Mouse (Mus musculus) large intestine, adult 2 months (tissue): ENCODE data around the gene Arf6. TPM values are rescaled to one million over a fixed set of nuclear protein-coding genes. Genes with fewer than 3 reads are reported as not detected.

Source experiments
- DNase-seq: peaks from one replicate; pipeline ENCODE4 v3.0.0-alpha.2; 2012; ENCODE audit warnings: low read depth, low spot score
- WGBS: fragments of 180-500 bp; shearing (Covaris S2); methylation state at CpG from one replicate; pipeline ENCODE4 v1.1.7; 2018; 5-methylcytosine and 5-hydroxymethylcytosine counted together
- polyA plus RNA-seq: library from polyadenylated mRNA; depleted of rRNA; stranded (reverse); fragments of >200 nt; gene quantifications from 2 replicates; pipeline ENCODE4 v1.2.3, GENCODE M21; 2012; rRNA removed

Arf6 gene
- polyA plus RNA-seq, 1 experiment, result 222 TPM

GRCm38 (mm10) chr12:69402594-69403167 is 30.7 kb downstream of the Arf6 start:
- WGBS, result 92% methylated on average over 13 of the region's 13 CpGs
- DNase-seq, result no peak

DNA sequence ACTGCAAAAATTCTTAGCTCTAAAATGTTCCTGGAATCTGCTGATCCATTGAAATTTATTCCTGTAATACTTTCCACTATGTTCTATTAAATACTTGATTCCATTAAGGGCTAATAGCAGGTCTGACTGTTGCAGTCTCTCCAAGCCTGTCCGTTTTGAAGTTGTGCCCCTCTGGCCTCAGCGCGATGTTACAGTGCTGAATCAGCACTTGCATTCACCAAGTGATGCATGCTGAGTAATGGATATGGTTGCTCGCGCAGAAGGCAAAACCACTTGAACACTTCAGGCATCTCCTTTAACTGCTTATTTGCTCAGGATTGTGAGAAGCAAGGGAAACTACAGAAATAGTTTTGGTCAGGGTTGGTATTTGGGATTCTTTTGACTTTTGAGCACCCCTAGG is 38.8 kb downstream of the Arf6 start:
- WGBS, result 84% methylated on average over 5 of the region's 5 CpGs
- no peak for DNase-seq

DNA sequence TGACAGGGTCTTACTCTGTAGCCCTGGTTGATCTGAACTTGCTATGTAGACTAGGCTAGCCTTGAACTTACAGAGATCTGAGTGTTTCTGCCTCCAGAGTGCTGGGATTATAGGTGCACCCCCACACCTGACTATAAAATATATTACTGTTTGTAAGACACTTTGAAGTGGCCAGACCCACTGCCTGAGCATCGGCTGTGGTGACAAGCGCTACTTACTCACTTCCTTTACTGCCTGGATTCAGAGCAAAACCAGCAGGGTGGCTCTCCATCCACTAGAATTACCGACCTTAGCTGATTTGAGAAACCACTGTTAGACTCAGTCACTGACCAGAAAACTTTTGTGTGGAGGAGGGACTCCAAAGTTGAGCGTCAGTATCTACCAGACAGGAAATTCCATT is 40.0 kb downstream of the Arf6 start:
- DNase-seq, result no peak
- WGBS, result 41% methylated on average over 4 of the region's 4 CpGs

GRCm38 (mm10) chr12:69413303-69413702 is 41.4 kb downstream of the Arf6 start:
- 74% methylated on average over 3 of the region's 3 CpGs for WGBS
- no peak for DNase-seq

- no peak for DNase-seq
- WGBS, result 60% methylated on average over 4 of the region's 4 CpGs
These were observed 43.0 kb downstream of the Arf6 start for GRCm38 (mm10) chr12:69414826-69415572.

DNA sequence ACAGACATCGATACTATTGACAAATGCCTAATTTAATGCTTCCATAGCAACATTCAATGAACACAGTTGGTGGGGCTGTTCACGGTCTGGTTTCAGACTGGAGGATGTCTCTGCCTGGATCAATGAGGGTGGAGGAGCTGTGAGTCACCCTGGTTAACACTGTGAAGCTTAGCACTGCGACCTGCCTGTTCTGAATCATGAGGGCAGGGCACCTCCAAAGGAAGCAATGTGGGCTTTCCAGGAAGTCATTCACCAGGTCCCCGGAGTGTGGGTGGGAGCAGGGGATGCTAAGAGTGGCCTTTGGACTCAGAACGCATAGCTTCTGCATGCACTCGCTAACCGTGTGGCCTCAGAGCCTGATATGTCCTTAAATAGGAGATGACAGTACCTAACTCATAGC is 44.8 kb downstream of the Arf6 start:
- WGBS, result 29% methylated on average over 7 of the region's 7 CpGs
- DNase-seq, result no peak

DNA sequence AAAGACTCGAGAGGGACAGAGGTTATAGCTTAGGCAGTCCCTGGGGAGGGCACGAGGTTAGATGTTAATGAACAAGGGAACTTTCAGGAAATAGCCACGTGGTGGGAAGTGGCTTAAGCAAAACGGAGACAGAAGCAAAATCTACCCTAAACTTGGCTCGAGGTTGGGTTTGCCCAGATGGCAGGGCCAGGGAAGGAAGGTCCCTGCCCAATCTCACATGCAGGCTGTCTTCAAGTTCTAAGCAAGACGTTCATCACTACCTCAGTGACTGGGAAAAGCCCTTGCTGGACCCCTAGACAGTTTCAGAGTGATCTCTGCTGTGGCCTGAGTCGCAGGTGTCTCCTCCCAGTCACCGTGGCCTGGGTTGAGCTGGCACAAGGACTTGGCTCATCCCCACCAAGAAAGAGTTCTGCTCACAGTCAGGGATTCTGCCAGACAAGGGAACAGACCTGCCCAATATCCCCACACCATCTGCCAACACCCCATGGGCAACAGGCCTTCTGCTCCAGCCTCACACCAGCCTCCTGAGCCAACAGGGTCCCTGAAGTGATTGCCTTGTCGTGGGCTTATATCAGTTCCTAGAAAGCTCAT is 45.8 kb downstream of the Arf6 start:
- DNase-seq, result no peak
- 44% methylated on average over 9 of the region's 9 CpGs for WGBS

DNA sequence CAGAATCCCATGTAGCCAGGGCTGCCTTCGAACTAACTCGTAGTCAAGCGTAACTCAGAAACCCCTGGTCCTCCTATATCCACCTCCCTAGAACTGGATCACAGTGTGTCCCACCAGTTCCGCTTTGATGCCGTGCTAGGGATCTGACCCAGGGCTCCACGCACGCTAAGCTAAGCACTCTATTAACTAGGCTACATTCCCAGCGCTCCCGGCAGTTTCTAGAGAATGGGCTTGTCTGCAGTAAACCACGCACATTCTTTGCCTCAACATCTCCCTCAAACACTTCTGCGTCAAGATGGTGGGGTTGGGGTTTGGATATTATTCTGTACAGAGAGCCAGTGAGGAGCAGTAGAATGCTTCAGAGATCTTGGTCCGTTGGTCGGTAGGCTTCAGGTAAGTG is 46.7 kb downstream of the Arf6 start:
- WGBS, result 80% methylated on average over 13 of the region's 13 CpGs
- no peak for DNase-seq

DNA sequence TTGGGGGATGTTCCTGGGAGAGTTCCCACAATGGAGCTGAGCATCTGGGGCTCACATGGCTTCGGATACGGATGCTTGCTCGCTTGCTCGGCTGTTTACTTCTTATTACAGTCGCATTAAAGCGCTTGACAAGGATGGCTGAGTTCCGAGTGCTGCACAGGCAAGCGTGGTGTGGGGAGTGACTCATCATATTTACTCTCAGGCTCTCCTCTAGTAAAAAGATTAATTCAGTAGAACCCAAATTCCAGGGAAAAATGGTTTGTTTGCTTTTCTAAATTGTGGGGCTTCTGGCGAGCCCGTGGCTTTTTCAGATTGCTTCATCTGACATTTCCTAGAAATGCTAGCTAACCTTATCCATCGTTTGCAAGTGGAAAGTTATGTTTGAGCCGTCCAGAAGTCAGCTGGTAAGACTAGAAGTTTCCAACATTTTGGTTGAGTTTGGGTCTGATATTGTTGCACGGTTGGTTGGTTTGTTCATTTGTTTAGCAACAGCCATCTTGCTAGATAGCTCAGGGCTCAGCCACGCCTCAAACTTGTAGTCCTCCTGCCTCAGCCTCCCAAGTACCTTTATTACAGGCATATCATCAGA is 47.2 kb downstream of the Arf6 start:
- 32% methylated on average over 14 of the region's 14 CpGs for WGBS
- DNase-seq, result no peak

- DNase-seq, result no peak
- WGBS, result 68% methylated on average over 4 of the region's 4 CpGs
These were observed 47.7 kb downstream of the Arf6 start for GRCm38 (mm10) chr12:69419606-69420005.

DNA sequence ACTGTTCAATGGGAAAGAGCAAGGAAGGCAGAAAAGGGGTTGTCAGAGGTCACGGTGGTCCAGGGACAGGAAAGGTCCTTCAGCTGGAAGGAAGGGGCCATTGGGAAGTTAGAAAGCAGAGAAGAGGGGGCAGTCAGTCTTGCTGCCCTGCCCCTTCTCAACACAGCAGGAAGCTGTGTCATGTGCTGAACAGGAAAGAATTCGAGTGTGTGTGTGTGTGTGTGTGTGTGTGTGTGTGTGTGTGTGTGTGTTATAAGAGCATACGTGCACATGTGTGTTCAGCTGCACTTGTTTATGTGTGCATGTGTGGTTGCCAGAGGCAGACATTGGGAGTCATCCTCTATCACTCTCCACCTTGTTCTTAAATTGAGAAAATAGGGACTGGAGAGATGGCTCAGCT is 48.8 kb downstream of the Arf6 start:
- WGBS, result 64% methylated on average over 3 of the region's 3 CpGs
- DNase-seq, result no peak

- no peak for DNase-seq
- WGBS, result 38% methylated on average over 20 of the region's 20 CpGs
These were observed 51.0 kb downstream of the Arf6 start for GRCm38 (mm10) chr12:69422827-69423537.

Other genes starting within 250 kb of the Arf6 start
- 1,845 and 1,948 TPM in 2 replicates for gene Rps29, start 213.0 kb upstream of the Arf6 start, polyA plus RNA-seq
- gene Lrr1, start 203.3 kb upstream of the Arf6 start, polyA plus RNA-seq, result 3.0 and 3.9 TPM in 2 replicates
- gene Rpl36al, start 188.1 kb upstream of the Arf6 start, polyA plus RNA-seq, result 241 and 260 TPM in 2 replicates
- 17.9 and 23.3 TPM in 2 replicates for gene Mgat2, start 188.0 kb upstream of the Arf6 start, polyA plus RNA-seq
- gene Gm49383, start 175.0 kb upstream of the Arf6 start, polyA plus RNA-seq, result 3.3 and 3.6 TPM in 2 replicates
- gene Dnaaf2, start 173.7 kb upstream of the Arf6 start, polyA plus RNA-seq, result 1.4 and 1.7 TPM in 2 replicates
- 0.25 and 1.1 TPM in 2 replicates for gene Gm49384, start 167.9 kb upstream of the Arf6 start, polyA plus RNA-seq
- gene Pole2, start 144.0 kb upstream of the Arf6 start, polyA plus RNA-seq, result 6.4 and 6.5 TPM in 2 replicates
- gene Klhdc1, start 131.0 kb upstream of the Arf6 start, polyA plus RNA-seq, result 0.41 and 0.56 TPM in 2 replicates
- gene Klhdc2, start 75.5 kb upstream of the Arf6 start, polyA plus RNA-seq, result 13.0 and 13.6 TPM in 2 replicates
- gene Nemf, start 15.0 kb upstream of the Arf6 start, polyA plus RNA-seq, result 3.0 and 4.4 TPM in 2 replicates
- gene Gm9887, start 308 bp downstream of the Arf6 start, polyA plus RNA-seq, result 0.67 and 1.5 TPM in 2 replicates
- gene Vcpkmt, start 210.9 kb downstream of the Arf6 start, polyA plus RNA-seq, result 7.5 and 10.2 TPM in 2 replicates